Mouse (Mus musculus): ENCODE data around the gene Tph2.

Tph2 gene

GRCm38 (mm10) chr10:115143641-115144040 is 41.2 kb downstream of the Tph2 start:
- in situ Hi-C loops (cut with MboI, MseI) = no loop called here

DNA sequence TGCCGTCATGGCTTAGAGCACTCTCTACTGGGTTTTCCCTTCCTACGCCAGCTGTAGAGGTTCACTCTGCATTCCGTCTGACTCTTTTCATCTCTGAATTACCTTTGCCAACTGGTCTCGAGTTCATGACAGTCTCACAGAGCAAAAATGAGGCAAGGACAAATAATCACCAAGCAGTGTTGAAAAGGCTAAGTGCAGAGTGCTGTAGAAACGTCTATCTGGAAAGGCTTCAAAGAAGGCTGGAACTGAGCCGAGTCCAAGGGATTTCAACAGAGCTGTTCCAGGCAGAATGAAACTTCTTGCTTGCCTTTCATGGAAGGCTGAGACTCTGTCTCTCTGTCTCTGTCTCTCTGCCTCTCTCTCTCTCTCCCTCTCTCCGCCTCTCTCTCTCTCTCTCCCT is 47.8 kb downstream of the Tph2 start:
- in situ Hi-C loops (cut with MboI, MseI) = no loop called here

GRCm38 (mm10) chr10:115127907-115128306 is 56.9 kb downstream of the Tph2 start:
- in situ Hi-C loops (cut with MboI, MseI) = no loop called here

DNA sequence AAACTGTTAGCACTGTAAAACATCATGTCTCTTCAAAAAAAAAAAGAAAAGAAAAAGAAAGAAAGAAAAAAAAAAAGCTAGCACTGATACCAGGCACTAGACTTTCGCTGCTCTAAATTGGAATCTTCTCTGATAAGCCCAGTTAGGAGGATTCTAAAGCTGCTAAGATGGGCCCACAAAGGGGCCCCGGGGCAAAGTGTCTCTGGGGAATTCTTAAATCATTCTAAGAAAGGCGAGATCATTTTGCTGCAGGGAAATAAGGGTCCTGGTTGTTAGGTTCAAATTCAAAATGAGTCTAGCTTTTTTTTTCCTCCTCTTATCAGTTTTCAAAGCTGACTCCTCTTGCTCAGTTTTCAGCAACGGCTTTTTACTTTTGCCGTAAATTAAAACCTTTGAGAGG is 59.3 kb downstream of the Tph2 start:
- in situ Hi-C loops (cut with MboI, MseI) = no loop called here

DNA sequence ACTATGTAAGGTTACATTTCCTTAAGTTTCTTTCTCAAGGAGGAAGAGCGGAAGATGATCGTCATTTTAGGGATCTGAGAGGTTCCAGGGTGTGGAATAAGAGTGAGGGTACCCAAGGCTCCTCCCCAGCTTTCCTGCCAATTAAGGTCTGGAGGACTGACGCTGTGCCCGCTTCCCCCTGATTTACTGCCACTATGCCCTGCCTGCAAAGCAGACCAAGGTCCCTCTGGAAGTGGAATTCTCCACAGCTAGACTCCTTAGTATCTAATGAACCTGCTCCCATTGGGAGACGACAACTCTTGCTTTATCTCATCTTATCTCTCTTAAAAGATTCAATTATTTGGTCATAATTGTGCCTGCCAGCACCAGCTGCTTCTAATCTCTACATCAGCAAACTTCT is 59.8 kb downstream of the Tph2 start:
- in situ Hi-C loops (cut with MboI, MseI) = no loop called here

DNA sequence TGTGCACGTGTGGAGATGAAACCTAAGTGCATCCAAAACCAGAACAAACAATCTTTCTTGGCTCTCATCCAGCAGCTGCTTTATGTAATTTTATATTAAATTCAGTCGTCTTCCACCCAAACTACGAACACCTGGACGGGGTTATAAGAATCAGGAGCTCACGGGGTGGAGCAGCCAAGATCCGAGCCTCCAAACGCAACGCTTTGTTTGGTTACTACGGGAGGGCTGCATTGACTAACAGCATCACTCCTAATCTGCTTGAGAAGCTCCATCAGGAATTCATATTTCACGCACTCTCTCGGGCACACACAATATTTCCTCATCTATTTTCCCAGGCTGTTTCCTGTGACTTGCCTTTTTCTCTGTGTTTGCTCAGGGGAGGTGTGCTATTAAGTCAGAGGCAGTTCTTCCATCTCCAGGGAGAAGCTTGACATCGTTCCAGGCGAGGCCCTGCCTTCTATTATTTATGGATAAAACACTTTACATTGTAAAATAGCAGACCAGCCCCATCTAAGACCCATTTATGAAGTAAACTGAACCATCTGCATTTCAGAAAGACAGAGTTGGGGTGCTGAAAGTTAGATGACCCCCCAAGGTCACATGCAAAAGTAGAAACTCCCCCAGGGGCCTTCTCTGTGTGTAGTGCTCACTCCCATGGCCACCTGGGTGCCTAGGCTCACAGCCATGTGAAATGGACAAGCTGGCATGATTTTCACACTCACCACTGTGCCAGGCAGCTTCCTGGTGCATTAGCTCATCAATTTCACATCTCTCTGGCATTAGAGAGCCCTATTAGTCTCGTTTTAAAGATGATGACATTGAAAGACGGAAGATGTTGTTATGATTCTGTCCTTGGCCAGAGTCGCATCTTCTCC is 76.9 kb downstream of the Tph2 start:
- in situ Hi-C loops (cut with MboI, MseI) = no loop called here

DNA sequence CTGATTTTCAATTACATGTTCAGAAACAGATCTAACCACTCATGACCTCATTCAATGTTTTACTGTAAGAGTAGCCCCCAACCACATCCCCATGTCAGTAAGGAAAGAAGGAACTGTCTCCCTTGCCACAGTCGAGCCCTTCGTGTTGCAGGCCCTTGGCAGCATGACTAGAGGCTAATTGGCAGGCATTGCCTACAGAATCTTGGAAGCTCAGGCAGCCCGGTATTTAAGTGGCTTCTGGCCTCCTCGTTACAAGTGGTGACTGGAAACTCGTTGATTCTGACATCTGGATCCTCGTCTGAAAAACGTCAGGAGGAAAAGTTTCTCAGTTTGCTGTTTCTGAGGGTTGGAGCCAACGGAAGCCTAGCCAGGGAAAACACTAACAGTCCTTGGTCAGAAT is 80.6 kb downstream of the Tph2 start:
- in situ Hi-C loops (cut with MboI, MseI) = no loop called here

GRCm38 (mm10) chr10:115099890-115100580 is 84.8 kb downstream of the Tph2 start:
- in situ Hi-C loops (cut with MboI, MseI) = no loop called here

- in situ Hi-C loops (cut with MboI, MseI) = no loop called here
Observed at GRCm38 (mm10) chr10:115097163-115097562, 87.7 kb downstream of the Tph2 start.

GRCm38 (mm10) chr10:115096191-115096590 is 88.6 kb downstream of the Tph2 start:
- in situ Hi-C loops (cut with MboI, MseI) = no loop called here

DNA sequence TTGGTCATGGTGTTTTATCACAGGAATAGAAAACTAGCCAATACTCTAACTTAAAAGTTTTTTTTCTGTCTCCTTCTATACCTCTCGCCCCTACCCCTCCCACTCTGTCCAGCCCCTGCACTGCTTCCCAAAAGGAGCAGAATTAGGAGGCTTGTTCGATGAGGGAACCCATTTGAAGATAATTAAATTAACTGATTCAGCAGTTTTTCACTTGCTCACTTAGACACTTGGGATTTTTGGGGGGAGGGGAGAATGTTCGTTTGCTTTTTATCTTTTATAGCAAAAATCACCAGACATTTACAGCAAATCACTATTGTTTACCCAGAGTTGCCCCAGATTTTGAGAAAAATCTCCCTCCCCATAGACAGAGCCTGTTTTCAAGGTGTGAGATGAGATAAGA is 106.6 kb downstream of the Tph2 start:
- in situ Hi-C loops (cut with MboI, MseI) = no loop called here

GRCm38 (mm10) chr10:115069123-115069911 is 115.5 kb downstream of the Tph2 start:
- in situ Hi-C loops (cut with MboI, MseI) = no loop called here

- in situ Hi-C loops (cut with MboI, MseI) = no loop called here
Observed at GRCm38 (mm10) chr10:115063936-115064335, 120.9 kb downstream of the Tph2 start.

GRCm38 (mm10) chr10:115061498-115061897 is 123.3 kb downstream of the Tph2 start:
- in situ Hi-C loops (cut with MboI, MseI) = no loop called here

DNA sequence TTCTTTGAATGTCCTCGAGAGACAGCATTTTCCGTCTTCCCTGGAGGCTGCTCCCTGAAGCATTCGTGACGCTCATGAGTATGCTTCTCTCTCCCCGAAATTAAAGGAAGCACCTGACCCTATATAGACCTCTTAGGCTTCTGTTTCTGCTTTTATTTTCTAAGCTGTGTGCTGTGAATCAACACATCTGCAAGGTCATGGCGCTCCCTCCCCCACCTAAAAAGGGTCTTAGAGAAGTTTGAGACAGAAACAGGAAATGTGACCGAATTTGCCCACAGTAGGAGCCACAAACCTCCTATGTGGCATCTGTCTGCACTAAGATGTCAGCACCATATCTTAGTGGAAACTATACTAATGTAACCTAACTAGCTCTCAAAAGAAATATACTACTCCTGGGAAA is 124.1 kb downstream of the Tph2 start:
- in situ Hi-C loops (cut with MboI, MseI) = no loop called here

GRCm38 (mm10) chr10:115051602-115052001 is 133.2 kb downstream of the Tph2 start:
- in situ Hi-C loops (cut with MboI, MseI) = no loop called here

DNA sequence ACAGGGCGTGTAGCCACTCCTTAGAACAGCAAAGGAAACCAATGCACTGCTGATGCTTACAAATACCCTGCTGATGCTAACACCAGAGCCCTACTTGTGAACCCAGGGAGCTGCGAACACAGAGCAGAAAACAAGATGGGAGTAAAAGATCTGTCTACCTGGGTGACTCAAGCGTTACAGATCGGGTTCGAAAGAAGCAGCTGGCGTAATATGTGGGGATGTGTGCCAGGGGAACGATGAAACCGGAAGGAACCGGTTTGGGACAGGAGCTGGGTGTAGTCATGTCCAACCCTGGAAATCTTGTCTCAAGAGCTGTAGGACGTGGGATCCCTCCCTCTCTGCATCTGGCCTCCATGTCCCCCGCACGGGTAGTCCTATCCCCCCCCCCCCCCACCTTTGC is 134.1 kb downstream of the Tph2 start:
- in situ Hi-C loops (cut with MboI, MseI) = no loop called here

DNA sequence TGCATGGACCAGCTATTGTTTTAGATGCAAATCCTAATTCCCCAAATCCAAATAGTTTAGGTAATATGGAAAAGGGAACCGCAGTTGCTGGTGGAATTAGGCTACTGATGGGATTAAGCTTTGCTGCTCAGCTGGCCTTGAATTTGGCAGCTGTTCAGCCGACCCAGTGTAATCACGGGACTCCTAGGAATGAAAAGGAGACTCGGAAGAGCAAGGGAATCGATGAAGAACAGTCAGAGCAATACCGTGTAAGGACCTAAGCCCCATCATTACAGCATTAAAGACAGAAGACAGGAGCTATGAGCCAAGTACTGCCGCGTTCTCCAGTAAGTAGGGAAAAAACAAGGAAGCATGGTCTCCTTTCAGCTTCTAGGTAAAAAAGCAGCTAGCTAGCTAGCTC is 134.6 kb downstream of the Tph2 start:
- in situ Hi-C loops (cut with MboI, MseI) = no loop called here

GRCm38 (mm10) chr10:115048565-115048964 is 136.3 kb downstream of the Tph2 start:
- in situ Hi-C loops (cut with MboI, MseI) = no loop called here

- in situ Hi-C loops (cut with MboI, MseI) = no loop called here
Observed at GRCm38 (mm10) chr10:115035748-115036147, 149.1 kb downstream of the Tph2 start.
